Mouse (Mus musculus): ENCODE measurements around the gene Pvrig.
"Not testable (repeated sequence)": the region's sequence is repeated elsewhere in the genome, so short reads cannot be mapped to it uniquely, and the experiment has no call there.

Gene Pvrig

GRCm38 (mm10) chr5:138341661-138342060 is at the start of gene Pvrig:
Pvrig (plus strand) TSS chr5:138341961.
- DNase-seq = no peak

GRCm38 (mm10) chr5:138294158-138294557 is 47.6 kb upstream of the Pvrig start:
- DNase-seq = no peak

GRCm38 (mm10) chr5:138299613-138300012 is 42.1 kb upstream of the Pvrig start:
- DNase-seq = no peak

- DNase-seq = no peak
These were observed 29.0 kb upstream of the Pvrig start for GRCm38 (mm10) chr5:138312795-138313194.

GRCm38 (mm10) chr5:138343216-138343615 is 1.5 kb downstream of the Pvrig start:
- no peak for DNase-seq

GRCm38 (mm10) chr5:138363208-138363607 is 21.4 kb downstream of the Pvrig start:
- not testable (repeated sequence) for DNase-seq

- DNase-seq = not testable (repeated sequence)
These were observed 23.6 kb downstream of the Pvrig start for GRCm38 (mm10) chr5:138365347-138365746.
